Mouse (Mus musculus): ENCODE measurements around the gene Crim1.

Gene Crim1

DNA sequence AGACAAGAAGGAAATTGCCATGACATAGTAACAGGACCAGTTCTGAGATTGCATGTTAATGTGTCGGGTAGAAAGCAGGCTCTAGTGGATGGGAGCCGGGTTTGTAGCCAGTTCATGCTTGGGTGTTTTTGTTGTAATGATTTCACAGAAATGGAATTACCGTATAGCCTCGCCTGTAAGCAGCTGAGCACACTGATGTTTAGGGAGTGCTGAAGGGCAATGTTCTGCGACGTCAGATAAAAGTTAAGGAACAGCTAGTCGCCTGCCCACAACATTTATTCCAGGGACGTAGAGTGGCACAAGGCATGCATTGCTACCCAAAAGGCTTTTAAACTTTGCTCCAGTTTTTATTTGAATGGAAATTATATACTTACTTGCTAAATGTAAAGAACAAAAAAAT, 131.4 kb downstream of the Crim1 start:
- DNase-seq = no peak

DNA sequence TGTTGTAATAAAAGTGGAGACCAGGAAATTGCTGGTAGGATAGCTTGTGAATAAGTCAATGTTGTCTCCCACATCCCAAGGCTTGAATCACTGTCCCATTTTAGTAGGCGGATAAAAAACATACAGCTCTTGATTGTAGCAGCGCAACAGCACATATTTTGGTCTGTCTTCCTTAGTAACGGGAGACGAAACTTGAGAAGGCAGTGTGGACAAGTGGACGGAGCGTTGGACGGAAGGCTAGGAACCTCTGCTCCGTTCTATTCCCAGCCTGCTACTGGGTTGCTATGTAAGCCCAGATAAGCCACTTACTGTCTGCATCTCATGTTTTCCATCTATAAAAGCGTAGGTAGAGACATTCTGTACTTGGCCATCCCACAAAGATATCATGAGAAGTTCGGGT, 133.2 kb downstream of the Crim1 start:
- DNase-seq = no peak

GRCm38 (mm10) chr17:78335250-78335649, 135.2 kb downstream of the Crim1 start:
- no peak for DNase-seq

GRCm38 (mm10) chr17:78343688-78344087, 143.6 kb downstream of the Crim1 start:
- no peak for DNase-seq

GRCm38 (mm10) chr17:78347111-78347801, 147.2 kb downstream of the Crim1 start:
- no peak for DNase-seq

DNA sequence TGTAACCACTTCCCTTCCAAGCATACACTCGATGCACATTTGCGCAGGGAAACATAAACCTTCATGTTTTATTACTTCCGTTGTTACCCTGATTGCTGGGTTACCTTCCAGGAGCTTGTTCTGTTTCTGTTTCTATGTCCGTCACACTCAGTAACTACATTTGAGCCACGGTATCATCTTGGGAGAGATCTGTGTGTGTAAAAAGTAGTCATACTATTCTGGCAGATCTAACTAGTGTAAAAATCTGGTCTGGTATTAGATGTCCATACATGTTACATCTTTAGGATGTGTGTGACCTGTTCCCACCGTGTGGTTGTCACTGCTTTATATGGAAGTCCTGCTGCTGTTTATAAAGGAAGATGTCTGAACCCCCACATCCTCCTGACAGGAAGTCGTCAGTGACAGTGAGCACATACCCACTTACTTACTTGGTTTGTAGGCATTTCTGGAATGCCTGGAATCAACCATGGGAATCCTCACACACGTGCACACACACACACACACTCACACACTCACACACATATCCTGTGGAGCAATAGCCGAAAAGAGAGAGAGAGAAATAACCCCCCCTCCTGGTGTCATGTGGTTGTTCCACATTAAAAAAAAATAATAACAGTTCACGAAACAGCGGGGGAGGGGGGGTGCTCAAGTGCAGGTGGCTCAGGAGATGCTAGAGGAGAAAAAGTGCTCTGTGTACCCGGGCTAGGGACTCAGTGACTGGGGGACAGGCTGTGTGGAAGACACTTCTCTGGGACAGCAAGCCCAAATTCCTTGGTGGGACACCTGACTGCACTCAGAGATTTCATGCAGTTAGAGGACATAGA, 151.8 kb downstream of the Crim1 start:
- DNase-seq = peak in 1 of 2 experiments; percentile 61

- DNase-seq = peak in 1 of 2 experiments; percentile 50
Measured at GRCm38 (mm10) chr17:78352500-78352855, 152.4 kb downstream of the Crim1 start.

GRCm38 (mm10) chr17:78354411-78354810, 154.4 kb downstream of the Crim1 start:
- DNase-seq = no peak

DNA sequence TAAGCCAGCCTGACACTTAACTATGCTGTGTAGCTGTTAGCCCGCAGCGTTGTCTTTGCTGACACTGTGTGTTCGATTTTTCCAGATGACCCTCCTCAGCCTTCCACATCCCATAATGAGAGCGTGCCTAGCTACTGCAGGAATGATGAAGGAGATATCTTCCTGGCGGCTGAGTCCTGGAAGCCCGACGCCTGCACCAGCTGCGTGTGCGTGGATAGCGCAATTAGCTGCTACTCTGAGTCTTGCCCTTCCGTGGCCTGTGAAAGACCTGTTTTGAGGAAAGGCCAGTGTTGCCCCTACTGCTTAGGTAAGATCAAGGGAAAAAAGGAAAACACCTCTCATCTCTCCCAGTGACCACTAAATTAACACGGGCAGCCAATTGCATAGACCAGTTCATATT, 154.8 kb downstream of the Crim1 start:
- no peak for DNase-seq

DNA sequence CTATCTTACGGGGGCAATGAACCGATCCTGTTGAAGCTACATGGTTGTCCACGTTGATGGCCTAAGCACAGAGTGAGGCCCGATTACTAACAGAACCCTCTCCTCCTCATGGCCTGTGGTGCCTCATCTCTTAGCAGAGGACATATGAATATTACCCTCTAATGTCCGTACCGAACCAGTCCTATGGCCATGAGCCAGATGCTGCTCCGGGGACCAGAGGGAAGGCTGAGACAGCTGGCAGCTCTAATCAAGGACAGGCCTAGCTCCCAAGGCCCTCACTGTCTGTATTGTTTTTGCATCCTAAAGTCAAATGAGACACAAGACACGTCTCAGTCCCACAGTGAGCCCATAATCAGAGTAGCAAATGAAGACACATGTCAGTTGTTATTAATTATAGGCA, 155.6 kb downstream of the Crim1 start:
- DNase-seq = no peak

DNA sequence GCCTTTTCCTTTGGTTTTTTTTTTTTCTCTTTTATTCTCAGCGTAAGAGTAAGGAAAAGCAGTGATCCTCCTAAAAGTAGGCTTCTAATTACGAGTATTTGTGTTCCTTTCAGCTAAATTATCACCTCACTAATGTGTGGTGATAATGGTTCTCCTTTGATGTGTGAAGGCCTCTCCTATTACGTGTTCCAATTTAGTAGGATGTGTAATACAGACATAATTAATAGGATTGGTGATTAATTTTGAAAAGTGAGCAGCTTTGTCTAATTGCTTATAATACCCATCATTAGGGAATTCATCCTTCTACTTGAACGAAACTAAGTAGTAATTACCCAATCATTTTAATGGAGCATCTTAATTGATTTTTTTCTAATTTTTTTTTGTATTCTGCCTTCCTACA, 157.7 kb downstream of the Crim1 start:
- DNase-seq = no peak

DNA sequence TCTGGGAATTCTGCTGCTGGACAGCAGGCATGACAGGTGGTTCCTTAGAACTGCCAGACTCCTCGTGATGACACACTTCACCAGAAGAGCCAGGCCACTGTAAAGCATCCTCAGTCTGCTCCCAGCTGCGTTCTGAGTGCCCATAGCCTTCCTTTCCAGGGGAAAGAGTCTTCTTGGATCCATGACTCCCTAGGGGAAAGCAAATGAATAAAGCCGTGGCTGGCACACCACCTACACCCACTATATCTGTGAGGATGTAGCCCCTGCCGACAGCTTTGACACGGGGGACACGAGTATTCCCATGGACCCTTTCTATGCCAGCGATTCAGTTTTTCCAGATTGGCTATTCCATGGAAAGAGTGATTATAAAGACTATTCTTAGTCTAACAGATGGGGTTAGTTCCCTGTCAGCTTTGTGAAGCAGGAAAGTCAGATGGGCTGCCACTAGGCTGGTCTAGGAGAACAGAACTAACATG, 158.2 kb downstream of the Crim1 start:
- no peak for DNase-seq

GRCm38 (mm10) chr17:78361939-78362728, 162.1 kb downstream of the Crim1 start:
- DNase-seq = peak; percentile 70 to 77

DNA sequence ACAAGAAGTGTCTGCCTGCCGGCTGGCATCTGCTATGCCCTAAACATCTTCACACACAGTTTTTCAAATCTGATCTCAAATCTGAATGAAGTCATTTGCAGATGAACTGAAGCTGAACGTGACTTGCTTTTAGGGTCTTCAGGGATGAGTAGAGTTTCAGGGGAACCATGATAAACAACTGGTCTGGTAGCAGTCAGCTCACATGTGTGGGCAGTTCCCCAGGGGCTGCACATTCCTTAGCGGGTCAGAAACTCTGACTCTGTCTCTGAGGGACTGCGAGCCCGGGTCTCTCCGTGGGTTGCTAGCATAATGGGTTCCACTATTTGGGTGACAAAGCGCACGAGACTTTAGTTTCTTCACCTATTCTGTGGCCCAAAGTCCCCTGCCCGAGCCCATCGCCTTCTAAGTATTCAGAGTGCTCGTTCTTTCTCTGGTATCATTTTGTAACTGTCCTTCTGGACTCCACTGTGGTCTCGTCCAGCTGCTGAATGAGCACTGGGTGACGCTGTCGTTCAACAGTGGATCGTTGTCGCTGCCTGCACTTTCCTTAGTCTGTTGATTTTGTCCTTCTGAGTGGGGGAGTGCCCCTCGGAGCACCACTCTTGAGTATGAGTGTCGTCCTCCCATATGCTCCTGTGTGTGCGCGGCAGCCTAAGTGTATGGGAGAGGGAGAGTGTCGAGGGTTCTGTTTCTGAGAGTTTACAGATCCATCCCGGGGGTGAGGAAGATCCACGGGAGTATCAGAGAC, 164.7 kb downstream of the Crim1 start:
- no peak for DNase-seq

DNA sequence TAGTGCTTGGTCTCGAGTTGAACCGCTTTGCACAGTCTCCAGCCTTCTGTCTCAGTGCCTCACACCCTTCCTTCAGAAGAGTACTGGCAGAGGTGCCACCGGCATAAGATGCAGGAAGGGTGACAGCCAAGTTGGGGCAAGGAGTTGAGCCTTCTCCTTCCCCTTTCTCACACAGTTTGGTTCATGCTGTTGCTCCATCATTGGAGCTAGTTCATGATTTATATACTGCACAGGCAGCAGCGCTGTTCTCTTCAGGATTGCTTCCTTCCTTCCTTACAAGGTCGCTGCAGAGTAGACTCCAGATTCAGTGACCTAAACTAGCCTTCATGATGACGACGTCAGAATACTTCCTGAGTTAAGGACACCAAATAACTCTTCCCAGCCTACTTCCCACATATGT, 166.0 kb downstream of the Crim1 start:
- no peak for DNase-seq

GRCm38 (mm10) chr17:78368481-78368880, 168.4 kb downstream of the Crim1 start:
- DNase-seq = no peak

- DNase-seq = no peak
Measured at GRCm38 (mm10) chr17:78370445-78370844, 170.4 kb downstream of the Crim1 start.

GRCm38 (mm10) chr17:78373174-78373573, 173.1 kb downstream of the Crim1 start:
- no peak for DNase-seq

- DNase-seq = no peak
Measured at GRCm38 (mm10) chr17:78373849-78374248, 173.8 kb downstream of the Crim1 start.

- no peak for DNase-seq
Measured at GRCm38 (mm10) chr17:78374756-78375155, 174.7 kb downstream of the Crim1 start.

- no peak for DNase-seq
Measured at GRCm38 (mm10) chr17:78376587-78376986, 176.5 kb downstream of the Crim1 start.

DNA sequence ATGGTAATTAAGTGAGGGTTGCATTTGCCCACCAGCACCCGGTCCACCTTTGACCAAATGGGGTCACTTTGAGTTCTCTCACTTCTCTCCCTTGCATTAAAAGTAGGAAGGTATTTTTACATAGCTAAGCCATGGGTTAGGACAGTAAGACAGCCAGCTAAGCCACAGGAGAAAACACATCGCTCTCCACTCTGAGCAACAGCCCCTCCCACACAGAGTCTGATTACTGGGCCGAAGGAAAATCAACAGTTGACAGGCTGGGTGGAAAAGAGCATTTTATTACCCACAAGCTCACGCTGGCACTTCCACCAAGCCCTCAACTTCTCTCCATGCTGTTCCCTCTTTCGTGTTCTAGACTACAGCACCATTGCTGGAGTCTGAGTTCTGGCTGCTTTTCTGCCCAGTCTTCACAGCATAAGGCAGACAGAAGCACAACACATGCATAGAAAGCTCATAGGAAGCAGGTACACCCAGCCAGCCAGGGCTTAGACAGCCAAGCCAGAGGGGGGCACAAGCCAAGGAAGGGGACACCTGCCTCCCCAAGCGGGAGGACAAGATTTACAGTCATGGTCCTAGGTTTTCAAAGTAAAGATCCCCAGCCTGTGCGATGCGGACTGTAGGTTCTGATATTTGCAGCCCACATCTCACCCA, 179.2 kb downstream of the Crim1 start:
- DNase-seq = no peak

Measured in thymus, postnatal 36 days (tissue).